Mouse (Mus musculus) Patski (cell line): ENCODE data around the gene Lyst. TPM values are rescaled to one million over a fixed set of nuclear protein-coding genes. Genes with fewer than 3 reads are reported as not detected.

Source experiments
- ATAC-seq: fragments of 100-300 bp; one replicate; pipeline ENCODE4 v1.8.0; 2021
- CTCF ChIA-PET: fragments of 350-600 bp; sonication (Branson Sonifier 250); formaldehyde crosslinking; loops from one replicate; lab custom pipeline; 2022; ENCODE audit warnings: inconsistent platforms; lab: Charles Lee
- POLR2A ChIA-PET: fragments of 350-600 bp; sonication (Branson Sonifier 250); formaldehyde crosslinking; loops from one replicate; lab custom pipeline; 2022; ENCODE audit warnings: antibody characterized with exemption, inconsistent platforms; lab: Charles Lee
- DNase-seq: peaks from one replicate; pipeline ENCODE4 v3.0.0-alpha.2; 2011; ENCODE audit warnings: low read depth, low spot score
- H3K27me3 ChIP-seq: fragments of 371-371 bp; one replicate; pipeline ENCODE4 v1.5.1; 2021
- CTCF ChIP-seq: fragments of 100-300 bp; IDR thresholded peaks from one replicate; pipeline ENCODE4 v1.5.1; 2021
- in situ Hi-C: fragments of 300-500 bp; cut with MboI; formaldehyde crosslinking; loops from 3 replicates; pipeline ENCODE4 v1.11.1; 2018; ENCODE audit warnings: low pct_unique_long_range_greater_than_20kb, mixed read lengths
- polyA plus RNA-seq: library from polyadenylated mRNA; unstranded; gene quantifications from one replicate; pipeline ENCODE4 v1.2.3, GENCODE M21; 2021

Lyst gene
- polyA plus RNA-seq, 1 experiment from 2014 or later, result 28.2 TPM

DNA sequence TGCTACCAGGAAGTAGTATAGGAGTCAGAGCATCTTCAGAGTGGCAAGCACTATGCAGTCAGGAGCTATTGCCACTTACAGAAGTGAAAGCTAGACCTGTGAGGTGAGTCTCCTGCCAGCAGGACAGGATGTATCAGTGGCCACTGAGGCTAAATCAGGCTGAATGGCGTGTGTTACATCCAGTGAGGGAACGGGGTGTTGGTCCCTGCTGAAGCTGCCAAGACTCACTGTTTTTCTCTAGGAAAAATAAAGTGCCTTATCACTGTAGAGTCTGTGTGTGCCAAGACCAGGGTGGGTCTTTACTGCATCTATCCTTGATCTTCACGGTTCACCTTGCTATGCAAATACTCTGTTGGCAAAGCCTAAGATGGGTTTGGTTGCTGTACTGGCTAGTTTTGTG, 228.5 kb downstream of the Lyst start:
- no peak for TF ChIP-seq CTCF
- no peaks in the 10 kb centered on the region for H3K27me3 ChIP-seq
- no peak for DNase-seq
- in situ Hi-C loops, result no loop called here
- no peak for ATAC-seq
- ChIA-PET POLR2A (no interaction called here), CTCF (no interaction called here)

DNA sequence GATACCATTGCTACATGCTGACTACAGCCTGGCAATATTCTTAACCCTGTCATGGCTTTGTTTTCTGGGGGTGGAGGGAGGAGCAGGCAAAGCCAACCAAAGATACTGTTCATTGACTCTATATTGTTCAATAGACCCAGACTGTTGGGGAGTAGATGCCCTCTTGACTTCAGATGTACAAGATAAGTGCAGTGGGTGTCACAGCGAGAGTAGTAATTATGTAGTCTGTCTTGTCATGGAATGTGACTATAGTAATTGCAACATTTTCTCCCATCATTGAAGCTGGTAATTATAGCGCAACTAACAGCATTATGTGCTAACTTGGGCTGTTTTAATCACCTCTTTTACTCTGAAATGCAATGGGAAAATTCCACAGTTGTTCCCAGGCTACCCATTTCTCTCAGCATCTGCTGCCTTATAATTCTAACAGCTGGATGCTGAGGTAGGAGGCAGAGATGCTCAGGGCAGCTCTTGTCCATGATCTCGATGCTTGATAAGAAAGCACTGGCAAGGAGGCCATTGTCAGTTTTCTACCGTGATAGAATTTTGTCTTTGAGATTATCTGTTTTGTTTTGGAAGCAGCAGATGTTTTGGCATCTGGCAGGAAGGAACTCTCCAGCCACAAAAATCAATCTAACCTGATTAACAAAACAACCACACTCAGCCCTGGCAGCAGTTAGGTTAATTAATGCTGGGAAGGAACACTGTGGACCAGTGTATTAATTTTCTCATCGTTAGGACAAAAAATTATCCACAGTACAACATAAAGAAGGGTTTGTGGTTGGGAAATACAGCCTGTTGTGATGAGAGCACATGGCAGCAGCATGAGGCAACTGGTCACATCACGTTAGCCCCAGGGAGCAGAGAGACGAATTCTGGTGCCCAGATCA, 230.3 kb downstream of the Lyst start:
- DNase-seq (no peak), ATAC-seq (no peak)
- TF ChIP-seq CTCF, result no peak
- POLR2A ChIA-PET, result no interaction called here
- CTCF ChIA-PET, result no interaction called here
- in situ Hi-C loops, result no loop called here
- no peaks in the 10 kb centered on the region for H3K27me3 ChIP-seq

DNA sequence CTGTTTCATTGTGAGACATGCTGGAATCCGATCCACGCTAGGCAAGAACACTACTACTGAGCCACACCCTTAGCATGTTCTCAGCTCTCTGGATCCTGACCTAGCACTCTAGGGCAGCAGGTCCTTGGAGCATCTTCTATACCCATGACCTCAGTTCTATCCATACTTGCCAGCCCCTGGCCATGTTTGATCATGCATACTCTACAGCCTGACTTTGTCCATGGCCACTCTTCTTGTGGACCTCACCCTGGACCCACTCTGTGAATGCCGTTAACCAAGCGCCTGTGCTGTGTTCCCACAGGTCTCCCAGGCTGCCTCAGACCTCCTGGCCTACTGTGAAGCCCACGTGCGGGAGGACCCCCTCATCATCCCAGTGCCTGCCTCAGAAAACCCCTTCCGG, 234.7 kb downstream of the Lyst start:
- H3K27me3 ChIP-seq, result no peaks in the 10 kb centered on the region
- in situ Hi-C loops, result no loop called here
- CTCF ChIA-PET, result no interaction called here
- POLR2A ChIA-PET, result no interaction called here
- DNase-seq (no peak), ATAC-seq (no peak)
- TF ChIP-seq CTCF, result no peak

DNA sequence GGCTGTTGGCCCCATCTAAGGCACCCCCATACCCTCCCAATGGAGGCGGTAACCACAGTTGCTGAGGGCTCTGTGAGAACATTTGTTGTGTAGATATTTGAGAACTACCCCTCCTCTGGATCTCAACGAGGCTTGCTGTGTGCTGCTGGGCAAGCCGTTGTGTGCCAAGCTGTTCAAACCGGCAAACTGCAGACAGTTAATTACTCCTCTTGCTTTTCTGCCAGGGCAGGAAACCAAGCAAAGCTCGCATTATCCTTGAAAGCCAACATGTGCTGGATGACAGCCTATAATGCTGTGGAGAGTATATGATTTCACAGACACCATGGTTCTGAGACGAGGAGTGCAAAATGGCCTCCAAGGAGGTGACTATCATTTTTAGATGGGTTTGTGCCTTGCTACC, 236.3 kb downstream of the Lyst start:
- ATAC-seq (no peak), DNase-seq (no peak)
- in situ Hi-C loops, result no loop called here
- POLR2A ChIA-PET, result no interaction called here
- no peak for TF ChIP-seq CTCF
- H3K27me3 ChIP-seq, result no peaks in the 10 kb centered on the region
- CTCF ChIA-PET, result no interaction called here

DNA sequence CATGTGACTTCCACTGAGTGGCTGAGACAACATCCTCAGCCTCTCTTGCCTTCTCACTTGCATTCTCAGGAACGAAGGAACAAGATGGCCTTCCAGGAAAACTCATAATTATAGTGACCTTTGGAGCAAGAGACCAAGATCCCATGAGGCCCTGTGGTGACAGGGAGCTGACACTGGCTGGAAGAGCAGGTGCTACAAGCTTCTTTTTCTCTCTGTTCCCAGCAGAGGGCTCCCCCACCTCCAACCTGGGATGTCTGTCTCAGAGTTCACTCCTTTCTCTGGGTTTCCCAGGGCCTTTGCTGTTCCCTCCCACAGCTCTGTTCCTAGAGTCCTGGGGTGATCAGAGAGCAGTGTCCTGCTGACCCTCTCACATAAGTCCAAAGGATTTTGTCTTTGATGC, 237.9 kb downstream of the Lyst start:
- DNase-seq (no peak), ATAC-seq (no peak)
- CTCF ChIA-PET, result no interaction called here
- in situ Hi-C loops, result no loop called here
- POLR2A ChIA-PET, result interaction anchor here (0.6 kb wide), 1 partner anchor 7 kb away, joined by 3 read pairs; no protein-coding TSS in a partner anchor
- no peaks in the 10 kb centered on the region for H3K27me3 ChIP-seq
- TF ChIP-seq CTCF, result no peak

Other genes with a start within 250 kb of the Lyst start
- 63.3 TPM for gene Gpr137b, start 196.4 kb upstream of the Lyst start, polyA plus RNA-seq
- gene Nid1, start 152.8 kb upstream of the Lyst start, polyA plus RNA-seq, result 0.50 TPM
- gene Gng4, start 193.7 kb downstream of the Lyst start, polyA plus RNA-seq, result not detected